Mouse (Mus musculus) forebrain, embryonic 12.5 days (tissue): ENCODE results near the gene Mmp27. TPM values are rescaled to one million over a fixed set of nuclear protein-coding genes. Genes with fewer than 3 reads are reported as not detected.

ENCODE experiments used
- ATAC-seq: fragments of 200-750 bp; cut with Nextera tagmentation; 2 replicates; pipeline ENCODE4 v1.8.0; 2017; ENCODE audit warnings: moderate TSS enrichment; ENCODE audit not compliant: low FRiP score
- H3K27ac ChIP-seq: fragments of 300-500 bp; sonication (generic); 2 replicates; pipeline ENCODE4 v1.5.1; 2016; ENCODE audit warnings: mild to moderate bottlenecking
- H3K27me3 ChIP-seq: fragments of 300-500 bp; sonication (generic); 2 replicates; pipeline ENCODE4 v1.6.1; 2016; ENCODE audit warnings: mild to moderate bottlenecking
- H3K36me3 ChIP-seq: fragments of 300-500 bp; sonication (generic); replicated peaks from 2 replicates; pipeline ENCODE4 v1.6.1; 2016; ENCODE audit warnings: mild to moderate bottlenecking
- H3K4me1 ChIP-seq: fragments of 300-500 bp; sonication (generic); 2 replicates; pipeline ENCODE4 v1.6.1; 2016
- H3K4me2 ChIP-seq: fragments of 300-500 bp; sonication (generic); 2 replicates; pipeline ENCODE4 v1.6.1; 2016; ENCODE audit warnings: mild to moderate bottlenecking, moderate library complexity
- H3K4me3 ChIP-seq: fragments of 300-500 bp; sonication (generic); replicated peaks from 2 replicates; pipeline ENCODE4 v1.5.1; 2016; ENCODE audit warnings: mild to moderate bottlenecking
- H3K9ac ChIP-seq: fragments of 300-500 bp; sonication (generic); 2 replicates; pipeline ENCODE4 v1.6.1; 2016; ENCODE audit warnings: mild to moderate bottlenecking
- H3K9me3 ChIP-seq: fragments of 300-500 bp; sonication (generic); 2 replicates; pipeline ENCODE4 v1.6.1; 2016
- WGBS: fragments of 180-500 bp; shearing (Covaris S2); methylation state at CpG from one replicate; pipeline ENCODE4 v1.1.7; 2016; 5-methylcytosine and 5-hydroxymethylcytosine counted together
- polyA plus RNA-seq: library from polyadenylated mRNA; unstranded; fragments of >200 nt; fragmentation: Nextera tagmentation; extraction: Ambion mirVana; gene quantifications from 2 replicates; pipeline ENCODE4 v1.2.1, GENCODE M21; 2016

Gene Mmp27
- polyA plus RNA-seq, 1 experiment from 2014 or later = not detected

DNA sequence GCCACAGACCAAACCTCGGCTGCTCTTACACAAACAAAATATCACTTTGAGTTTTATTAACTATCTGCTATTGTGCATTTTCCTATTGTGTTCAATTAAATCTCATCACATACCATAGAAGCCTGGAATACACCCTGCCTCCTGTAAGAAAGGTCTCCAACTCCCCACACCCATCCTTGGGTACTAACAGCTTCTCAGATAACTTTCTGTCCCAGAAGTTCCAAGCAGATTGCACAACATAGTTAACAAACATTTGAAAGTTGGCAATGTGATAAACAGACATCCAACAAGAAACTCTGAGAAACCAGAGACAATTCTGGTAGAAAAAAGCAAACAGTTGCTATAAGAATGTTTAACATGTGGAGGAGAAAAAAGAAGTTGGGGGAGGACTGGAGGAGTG, 711 bp upstream of the Mmp27 start:
- Histone ChIP-seq H3K4me2 (no peak overlapping the region), H3K9me3 (no peaks in the 10 kb centered on the region), H3K4me3 (no peak overlapping the region), H3K9ac (no peak overlapping the region), H3K36me3 (no peaks in the 10 kb centered on the region), H3K27me3 (no peaks in the 10 kb centered on the region), H3K27ac (no peak overlapping the region), H3K4me1 (no peaks in the 10 kb centered on the region)
- 89% methylated on average over 1 of the region's 1 CpGs for WGBS
- no peak for ATAC-seq

DNA sequence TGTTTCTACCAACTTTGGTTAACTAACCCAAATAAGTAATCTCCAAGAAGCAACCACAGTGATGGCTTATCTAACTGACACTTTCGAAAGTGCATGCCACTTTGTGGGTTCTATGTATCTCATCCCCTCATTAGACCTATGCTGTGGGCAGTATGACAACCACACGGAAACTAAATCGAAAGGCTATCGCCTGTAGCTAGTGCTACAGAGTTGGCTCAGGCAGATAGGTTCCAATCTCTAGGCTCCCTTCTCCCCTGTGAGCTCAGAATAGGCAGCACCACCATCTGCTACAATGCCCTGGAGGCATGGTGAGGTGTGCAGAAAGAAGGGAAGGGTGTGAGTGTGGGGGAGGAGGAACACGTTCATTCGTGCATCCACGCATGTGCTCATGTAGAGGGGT, 992 bp downstream of the Mmp27 start:
- ATAC-seq = no peak
- WGBS = 85% methylated on average over 7 of the region's 7 CpGs
- Histone ChIP-seq H3K27ac (no peak overlapping the region), H3K4me1 (no peaks in the 10 kb centered on the region), H3K9ac (no peak overlapping the region), H3K36me3 (no peaks in the 10 kb centered on the region), H3K4me2 (no peak overlapping the region), H3K9me3 (no peaks in the 10 kb centered on the region), H3K27me3 (no peaks in the 10 kb centered on the region), H3K4me3 (no peak overlapping the region)

DNA sequence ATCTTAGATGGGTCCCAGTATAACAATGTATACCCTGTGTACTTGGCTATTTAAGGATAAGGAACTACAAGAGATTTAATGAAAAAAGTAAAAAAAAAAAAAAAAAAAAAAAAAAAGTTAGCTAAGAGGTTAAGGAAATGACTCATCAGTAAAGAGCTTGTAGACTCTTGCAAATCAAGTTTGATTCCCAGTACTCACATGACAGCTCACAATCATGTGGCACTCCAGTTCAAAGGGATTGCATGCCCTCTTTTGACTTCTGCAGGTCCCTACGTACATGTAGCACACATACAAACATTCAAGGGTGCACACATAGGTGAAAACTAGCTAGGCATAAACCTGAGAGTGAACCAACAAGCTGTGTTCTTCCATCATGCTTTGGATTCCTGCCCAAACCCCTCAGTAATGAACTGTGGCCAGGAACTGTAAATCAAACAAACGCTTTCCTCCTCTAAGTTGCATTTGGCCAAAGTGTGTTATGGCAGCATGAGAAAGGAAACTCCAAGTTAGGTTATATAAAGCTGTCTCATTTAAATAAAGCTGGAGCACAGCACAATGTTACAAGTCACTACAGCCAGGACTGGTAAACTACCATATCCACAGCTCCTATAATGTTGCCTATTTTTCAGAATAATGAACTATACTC, 1.6 kb downstream of the Mmp27 start:
- no peak overlapping the region for H3K4me2 ChIP-seq
- H3K36me3 ChIP-seq = no peaks in the 10 kb centered on the region
- H3K27me3 ChIP-seq = no peaks in the 10 kb centered on the region
- H3K9ac ChIP-seq = no peak overlapping the region
- no peak overlapping the region for H3K4me3 ChIP-seq
- H3K4me1 ChIP-seq = no peaks in the 10 kb centered on the region
- ATAC-seq = no peak
- H3K9me3 ChIP-seq = no peaks in the 10 kb centered on the region
- no peak overlapping the region for H3K27ac ChIP-seq
- 88% methylated on average over 2 of the region's 2 CpGs for WGBS

DNA sequence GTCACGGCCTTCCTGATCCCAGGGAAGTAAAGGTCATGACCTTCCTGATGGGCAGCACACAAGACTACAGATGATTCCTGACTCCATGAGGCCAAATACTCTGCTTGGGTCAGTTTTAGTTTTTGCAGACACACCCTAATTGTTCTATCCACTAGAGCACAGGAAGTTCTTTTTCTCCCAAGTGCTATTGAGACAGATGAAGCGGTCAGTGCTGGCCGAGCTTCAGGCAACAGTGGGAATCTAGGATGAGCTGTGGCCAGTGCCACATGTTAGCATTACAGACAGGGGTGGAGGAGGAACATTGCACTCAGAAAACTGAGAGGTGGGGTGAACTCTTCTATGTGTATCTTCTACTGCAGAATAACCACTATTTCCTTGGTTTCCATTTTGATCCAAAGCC, 4.3 kb downstream of the Mmp27 start:
- Histone ChIP-seq H3K27ac (no peak overlapping the region), H3K4me1 (no peaks in the 10 kb centered on the region), H3K27me3 (no peaks in the 10 kb centered on the region), H3K36me3 (no peaks in the 10 kb centered on the region), H3K4me2 (no peak overlapping the region), H3K9me3 (no peaks in the 10 kb centered on the region), H3K9ac (no peak overlapping the region), H3K4me3 (no peak overlapping the region)
- WGBS = 83% methylated on average over 3 of the region's 3 CpGs
- no peak for ATAC-seq

DNA sequence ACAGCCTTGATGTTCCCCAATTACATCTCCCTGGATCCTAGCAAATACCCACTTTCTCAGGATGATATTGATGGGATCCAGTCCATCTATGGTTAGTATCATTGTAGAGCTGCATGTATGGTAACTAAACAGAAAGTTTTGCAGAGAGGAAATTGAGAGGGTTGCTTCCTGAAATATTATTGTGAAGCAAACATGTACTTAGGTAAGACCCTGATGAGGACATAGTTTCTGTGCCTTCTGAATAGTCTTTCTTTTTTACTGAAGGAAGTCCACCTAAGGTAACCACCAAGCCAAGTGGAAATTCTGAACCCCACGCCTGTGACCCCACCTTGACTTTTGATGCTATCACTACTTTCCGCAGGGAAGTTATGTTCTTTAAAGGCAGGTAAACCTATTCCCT, 6.2 kb downstream of the Mmp27 start:
- Histone ChIP-seq H3K9ac (no peak overlapping the region), H3K4me3 (no peak overlapping the region), H3K27ac (no peak overlapping the region), H3K27me3 (no peaks in the 10 kb centered on the region), H3K9me3 (no peaks in the 10 kb centered on the region), H3K4me2 (no peak overlapping the region), H3K4me1 (no peaks in the 10 kb centered on the region), H3K36me3 (no peaks in the 10 kb centered on the region)
- 90% methylated on average over 2 of the region's 2 CpGs for WGBS
- no peak for ATAC-seq

DNA sequence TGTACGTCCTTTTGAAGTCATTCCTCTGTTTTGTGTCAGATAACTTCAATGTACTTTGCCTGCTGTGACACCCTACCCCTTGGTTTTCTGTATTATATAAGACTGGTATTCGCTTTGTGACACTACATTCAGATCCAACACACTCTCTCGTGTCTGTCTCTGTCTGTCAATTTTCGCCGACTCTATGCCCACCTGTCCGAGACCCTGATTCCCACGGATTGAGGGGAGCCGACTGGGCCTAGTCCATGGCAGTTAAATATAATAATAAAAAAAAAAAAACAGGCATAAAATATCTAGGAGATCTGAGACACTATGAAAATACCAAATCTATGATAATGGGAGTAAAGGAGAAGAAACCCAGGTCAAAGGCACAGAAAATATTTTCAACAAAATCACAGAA, 18.9 kb downstream of the Mmp27 start:
- H3K4me3 ChIP-seq = no peak overlapping the region
- 81% methylated on average over 8 of the region's 8 CpGs for WGBS
- no peaks in the 10 kb centered on the region for H3K9me3 ChIP-seq
- no peak overlapping the region for H3K9ac ChIP-seq
- H3K27ac ChIP-seq = no peak overlapping the region
- no peaks in the 10 kb centered on the region for H3K4me1 ChIP-seq
- H3K36me3 ChIP-seq = no peaks in the 10 kb centered on the region
- ATAC-seq = no peak
- H3K4me2 ChIP-seq = no peak overlapping the region
- no peaks in the 10 kb centered on the region for H3K27me3 ChIP-seq

DNA sequence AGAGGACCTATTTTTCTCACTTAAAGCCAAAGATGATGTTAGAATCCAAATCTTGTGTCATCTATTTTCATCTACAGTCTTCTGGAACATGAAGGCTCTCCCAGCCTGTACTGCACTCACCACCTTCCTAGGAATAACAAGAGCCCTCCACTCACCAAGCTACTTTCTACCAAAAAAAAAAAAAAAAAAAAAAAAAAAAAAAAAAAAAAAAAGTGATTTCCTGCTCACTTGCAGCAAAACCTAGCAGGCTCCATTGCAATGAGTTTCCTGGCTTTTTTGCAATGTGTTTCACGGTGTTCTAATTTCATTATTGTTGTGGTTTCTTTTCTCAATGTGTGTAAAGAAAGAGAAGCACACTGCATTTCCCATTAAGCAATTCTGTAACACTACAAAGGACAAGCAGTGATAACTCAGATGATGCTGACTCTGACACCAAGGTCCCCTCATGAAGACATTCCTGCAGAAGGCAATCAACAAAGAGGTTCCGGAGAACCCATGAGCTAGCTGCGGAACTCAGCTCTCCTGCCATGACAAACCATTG, 22.1 kb downstream of the Mmp27 start:
- Histone ChIP-seq H3K4me3 (no peak overlapping the region), H3K9me3 (no peaks in the 10 kb centered on the region), H3K36me3 (no peaks in the 10 kb centered on the region), H3K27me3 (no peaks in the 10 kb centered on the region), H3K4me2 (no peak overlapping the region), H3K27ac (no peak overlapping the region), H3K4me1 (no peaks in the 10 kb centered on the region), H3K9ac (no peak overlapping the region)
- WGBS = 90% methylated on average over 3 of the region's 3 CpGs
- ATAC-seq = no peak

DNA sequence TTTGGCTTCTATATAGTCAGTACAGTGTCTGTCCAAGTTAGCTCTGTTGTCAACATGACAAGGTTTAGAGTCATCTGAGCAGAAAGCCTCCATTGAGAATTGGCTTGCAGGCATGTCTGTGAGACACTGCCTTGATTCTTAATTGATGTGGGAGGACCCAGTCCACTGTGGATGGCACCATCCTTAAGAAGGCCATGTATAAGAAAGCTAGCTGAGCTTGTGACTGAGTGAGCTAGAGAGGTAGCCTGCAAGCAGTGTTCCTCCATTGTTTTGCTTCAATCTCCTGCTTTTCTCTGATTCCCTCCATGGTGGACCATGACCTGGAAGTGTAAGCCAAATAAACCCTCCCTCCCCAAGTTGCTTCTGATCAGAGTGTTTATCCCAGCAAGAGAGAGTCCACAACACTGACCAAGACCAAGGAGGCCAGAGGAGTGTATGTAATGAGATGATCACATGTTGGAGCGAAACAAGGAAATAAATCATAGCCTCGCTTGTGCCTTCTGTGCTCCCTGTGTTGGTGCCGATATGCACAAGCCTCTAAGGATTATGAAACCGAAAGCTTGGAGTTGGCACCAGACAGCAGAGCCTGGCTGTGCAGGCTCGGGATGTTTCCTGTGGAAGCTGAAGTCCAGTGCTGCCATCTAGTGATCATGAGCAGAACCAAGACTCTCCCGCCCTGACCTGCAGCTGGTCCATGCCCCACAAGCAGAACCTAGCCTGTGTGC, 23.8 kb downstream of the Mmp27 start:
- H3K9ac ChIP-seq = peak overlapping the region; percentile 29; the same call in 1 of the 2 replicates

DNA sequence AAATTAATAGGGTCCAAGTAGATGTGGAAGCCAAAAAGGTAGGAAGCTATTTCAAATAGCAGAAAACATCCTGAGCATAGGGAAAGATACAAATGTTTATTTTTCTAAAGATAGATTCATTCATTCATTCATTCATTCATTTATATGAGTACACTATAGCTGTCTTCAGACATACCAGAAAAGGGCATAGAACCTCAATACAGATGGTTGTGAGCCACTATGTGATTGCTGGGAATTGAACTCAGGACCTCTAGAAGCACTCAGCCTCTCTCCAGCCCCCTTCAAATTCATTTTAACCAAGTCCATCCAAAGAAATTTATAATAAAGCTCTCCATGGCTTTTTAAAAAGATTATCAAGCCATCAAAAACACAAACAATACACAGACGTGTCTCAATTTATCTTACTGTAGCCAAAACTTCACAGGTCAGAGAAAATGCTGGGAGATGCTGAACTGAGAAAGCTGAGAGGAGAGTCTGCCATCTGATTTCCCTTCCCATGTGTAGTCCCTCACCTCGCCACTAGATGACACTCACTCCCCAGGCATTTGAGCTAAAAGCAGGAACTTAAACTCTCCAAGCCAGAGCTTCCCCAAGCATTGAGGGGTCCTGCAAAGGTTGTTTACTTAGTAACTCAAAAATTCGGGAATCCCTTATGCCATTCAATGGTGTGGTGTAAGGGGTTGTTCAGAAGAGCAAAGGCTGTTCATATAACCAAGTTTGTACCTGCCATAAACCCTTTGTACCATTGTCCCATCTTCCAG, 32.0 kb downstream of the Mmp27 start:
- Histone ChIP-seq H3K27me3 (no peaks in the 10 kb centered on the region), H3K27ac (no peak overlapping the region), H3K4me2 (no peak overlapping the region), H3K9ac (no peak overlapping the region), H3K4me3 (no peak overlapping the region), H3K9me3 (no peaks in the 10 kb centered on the region), H3K4me1 (no peaks in the 10 kb centered on the region), H3K36me3 (no peaks in the 10 kb centered on the region)
- WGBS = 5% methylated on average over 3 of the region's 3 CpGs
- peak; percentile 63; the same call in 1 of the 2 replicates for ATAC-seq

More for the DNA sequence above, 23.8 kb downstream of the Mmp27 start:
- Histone ChIP-seq H3K9me3 (no peaks in the 10 kb centered on the region), H3K27ac (no peak overlapping the region), H3K27me3 (no peaks in the 10 kb centered on the region), H3K4me3 (0 out of 2 replicates have a peak overlapping the region, but pooled peaks have one; percentile 16), H3K4me2 (peak overlapping the region; percentile 43), H3K36me3 (no peaks in the 10 kb centered on the region), H3K4me1 (no peaks in the 10 kb centered on the region)
- 14% methylated on average over 6 of the region's 6 CpGs for WGBS
- ATAC-seq = peak; percentile 96

DNA sequence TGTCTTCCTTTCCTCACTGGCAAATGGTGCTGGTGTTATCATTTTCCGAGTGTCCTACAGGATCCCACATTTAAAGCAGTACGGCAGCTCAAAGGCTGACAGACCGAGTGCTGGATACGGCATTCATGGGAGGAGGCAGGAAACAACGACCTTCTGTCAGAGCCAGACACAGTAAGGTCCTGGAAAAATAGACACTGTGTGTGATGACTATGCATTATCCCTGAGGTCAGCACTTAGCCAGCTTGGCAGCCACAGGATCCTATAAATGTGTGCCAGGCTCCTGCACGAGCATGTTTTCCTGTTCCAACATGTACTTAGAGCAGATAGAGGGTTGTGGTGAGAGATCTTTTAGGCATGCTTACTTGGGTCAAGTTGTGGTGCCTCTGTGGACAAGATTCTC, 32.8 kb downstream of the Mmp27 start:
- H3K36me3 ChIP-seq = no peaks in the 10 kb centered on the region
- H3K9ac ChIP-seq = no peak overlapping the region
- H3K4me1 ChIP-seq = no peaks in the 10 kb centered on the region
- no peak for ATAC-seq
- H3K9me3 ChIP-seq = no peaks in the 10 kb centered on the region
- no peak overlapping the region for H3K27ac ChIP-seq
- WGBS = 80% methylated on average over 6 of the region's 6 CpGs
- no peak overlapping the region for H3K4me2 ChIP-seq
- H3K4me3 ChIP-seq = no peak overlapping the region
- H3K27me3 ChIP-seq = no peaks in the 10 kb centered on the region

DNA sequence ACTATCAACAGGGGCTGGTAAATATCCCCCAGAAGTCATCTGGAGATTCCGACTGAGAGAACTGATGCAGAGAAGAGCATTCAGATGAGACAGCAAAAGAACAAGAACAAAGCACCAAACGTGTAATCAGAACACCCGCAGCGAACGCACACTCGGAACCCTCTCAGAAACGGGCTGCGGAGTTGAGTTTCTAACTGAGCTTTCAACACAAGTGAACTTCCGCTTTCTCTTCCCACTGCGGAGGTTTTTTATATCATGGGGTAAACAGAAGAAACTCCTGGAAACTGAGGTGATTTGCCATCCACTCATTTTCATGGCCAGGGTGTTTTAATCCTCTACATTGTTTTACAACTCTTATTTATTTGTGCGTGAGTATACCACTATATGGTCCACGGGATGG, 34.4 kb downstream of the Mmp27 start:
- Histone ChIP-seq H3K27me3 (no peaks in the 10 kb centered on the region), H3K4me2 (no peak overlapping the region), H3K4me1 (no peaks in the 10 kb centered on the region), H3K36me3 (no peaks in the 10 kb centered on the region), H3K9me3 (no peaks in the 10 kb centered on the region), H3K9ac (no peak overlapping the region), H3K4me3 (no peak overlapping the region), H3K27ac (no peak overlapping the region)
- no peak for ATAC-seq
- 87% methylated on average over 12 of the region's 12 CpGs for WGBS

DNA sequence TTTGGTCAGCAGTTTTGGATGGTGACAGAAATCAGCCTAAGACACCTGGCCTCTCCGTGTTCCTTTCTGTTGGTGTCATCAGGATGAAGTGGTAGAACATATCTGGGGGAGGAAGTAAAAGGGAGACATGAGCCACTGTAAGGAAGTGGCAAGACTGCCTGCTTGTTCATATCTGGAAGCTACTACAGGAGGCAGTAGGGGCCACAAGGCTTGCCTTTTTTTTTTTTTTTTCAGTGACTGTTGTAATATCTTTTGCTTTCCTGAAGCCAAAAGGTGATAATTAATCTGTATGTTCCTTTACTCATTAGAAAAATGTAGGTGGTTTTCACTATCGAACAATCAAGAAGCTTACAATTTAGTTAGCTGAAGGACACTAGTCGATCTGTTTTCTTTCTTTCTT, 51.4 kb downstream of the Mmp27 start:
- ATAC-seq = no peak
- H3K4me2 ChIP-seq = no peak overlapping the region
- no peaks in the 10 kb centered on the region for H3K4me1 ChIP-seq
- H3K4me3 ChIP-seq = no peak overlapping the region
- no peak overlapping the region for H3K9ac ChIP-seq
- no peaks in the 10 kb centered on the region for H3K36me3 ChIP-seq
- no peaks in the 10 kb centered on the region for H3K9me3 ChIP-seq
- H3K27ac ChIP-seq = no peak overlapping the region
- no peaks in the 10 kb centered on the region for H3K27me3 ChIP-seq
- 79% methylated on average over 3 of the region's 3 CpGs for WGBS
